In genomic region chr19:5053909-5054308, GRCm38 (mm10) we compare ENCODE assay signal across 8 mouse cellular contexts. TPM values are rescaled to one million over a fixed set of nuclear protein-coding genes. Genes with fewer than 3 reads are reported as not detected.
DNase-seq lines count a peak whose midpoint lies in the region; ATAC-seq lines count a peak whose summit lies in the region.

No protein-coding gene starts in this region.

- no peak for ATAC-seq in CD4-positive, CD25-positive, alpha-beta regulatory T cell, adult 4 months
- ATAC-seq in erythroid progenitor cell, adult 5-6 weeks (replicated peaks; ENCODE audit: low FRiP score, poor library complexity, severe bottlenecking): peak; percentile 60; the same call in 1 of the 2 replicates

- intact Hi-C loops in left cerebral cortex, postnatal 36 days (cut with DNase I): no loop called here

- peak; percentile 71 for DNase-seq in CD4-positive, CD25-positive, alpha-beta regulatory T cell, adult 2 months (ENCODE audit: low read depth, low spot score)
- DNase-seq in left cerebral cortex, postnatal 36 days (ENCODE audit: low spot score in 2 of 2): peak; percentile 48 to 61
- DNase-seq in left cerebral cortex, adult 9 months (ENCODE audit: low spot score in 2 of 2): no peak
- DNase-seq in adrenal gland, postnatal 25 days: peak; percentile 67
- peak; percentile 67 for DNase-seq in lung, postnatal 10 days
- DNase-seq in frontal cortex, postnatal 36 days (ENCODE audit: low spot score in 2 of 2): no peak

RNA-seq across cellular contexts. Expression of gene Rin1, which starts 3.6 kb away (rescaled TPM):
- polyA plus RNA-seq in CD4-positive, CD25-positive, alpha-beta regulatory T cell, adult 4 months (2017; shearing (Covaris generic)): under 1 TPM; 0.14 to 0.17 TPM
- total RNA-seq in left cerebral cortex, postnatal 36 days (2021): 10 to 100 TPM; 70.3 to 88.1 TPM
- total RNA-seq in adrenal gland, postnatal 25 days (2021): 5.9 and 6.0 TPM in 2 replicates
- total RNA-seq in erythroid progenitor cell, adult 5-6 weeks (2015; ENCODE audit: low replicate concordance): 0.42 TPM in 1 of 2 replicates, not detected in the other
- not detected in 2 replicates for total RNA-seq in erythroid progenitor cell, adult 5-6 weeks (2017; ENCODE audit: low replicate concordance)

RNA-seq across cellular contexts. Expression of gene Brms1, which starts 12.8 kb away (rescaled TPM):
- polyA plus RNA-seq in CD4-positive, CD25-positive, alpha-beta regulatory T cell, adult 4 months (2017; shearing (Covaris generic)): 100 to 1,000 TPM in 1 of 2 experiments, 10 to 100 TPM in 1; 85.7 to 136 TPM
- total RNA-seq in left cerebral cortex, postnatal 36 days (2021): 10 to 100 TPM; 22.7 to 25.6 TPM
- 21.6 and 32.0 TPM in 2 replicates for total RNA-seq in adrenal gland, postnatal 25 days (2021)
- 4.6 and 13.0 TPM in 2 replicates for total RNA-seq in erythroid progenitor cell, adult 5-6 weeks (2015; ENCODE audit: low replicate concordance)
- 4.5 and 10.9 TPM in 2 replicates for total RNA-seq in erythroid progenitor cell, adult 5-6 weeks (2017; ENCODE audit: low replicate concordance)

RNA-seq across cellular contexts. Expression of gene Cd248, which starts 14.0 kb away (rescaled TPM):
- polyA plus RNA-seq in CD4-positive, CD25-positive, alpha-beta regulatory T cell, adult 4 months (2017; shearing (Covaris generic)): not detected
- 1 to 10 TPM; 4.6 to 5.1 TPM for total RNA-seq in left cerebral cortex, postnatal 36 days (2021)
- 10.0 and 12.7 TPM in 2 replicates for total RNA-seq in adrenal gland, postnatal 25 days (2021)
- not detected in 2 replicates for total RNA-seq in erythroid progenitor cell, adult 5-6 weeks (2015; ENCODE audit: low replicate concordance)
- not detected in 2 replicates for total RNA-seq in erythroid progenitor cell, adult 5-6 weeks (2017; ENCODE audit: low replicate concordance)

RNA-seq across cellular contexts. Expression of gene AC124502.3, which starts 15.2 kb away (rescaled TPM):
- polyA plus RNA-seq in CD4-positive, CD25-positive, alpha-beta regulatory T cell, adult 4 months (2017; shearing (Covaris generic)): under 1 TPM; 0.35 to 0.80 TPM
- total RNA-seq in left cerebral cortex, postnatal 36 days (2021): 1 to 10 TPM; 4.6 to 6.1 TPM
- total RNA-seq in adrenal gland, postnatal 25 days (2021): 1.7 and 9.8 TPM in 2 replicates
- total RNA-seq in erythroid progenitor cell, adult 5-6 weeks (2015; ENCODE audit: low replicate concordance): 1.3 and 4.0 TPM in 2 replicates
- 2.1 TPM in 1 of 2 replicates, not detected in the other for total RNA-seq in erythroid progenitor cell, adult 5-6 weeks (2017; ENCODE audit: low replicate concordance)

RNA-seq across cellular contexts. Expression of gene B4gat1, which starts 15.3 kb away (rescaled TPM):
- 10 to 100 TPM; 11.9 to 20.5 TPM for polyA plus RNA-seq in CD4-positive, CD25-positive, alpha-beta regulatory T cell, adult 4 months (2017; shearing (Covaris generic))
- total RNA-seq in left cerebral cortex, postnatal 36 days (2021): 100 to 1,000 TPM; 118 to 135 TPM
- 16.3 and 41.8 TPM in 2 replicates for total RNA-seq in adrenal gland, postnatal 25 days (2021)
- total RNA-seq in erythroid progenitor cell, adult 5-6 weeks (2015; ENCODE audit: low replicate concordance): not detected in 2 replicates
- total RNA-seq in erythroid progenitor cell, adult 5-6 weeks (2017; ENCODE audit: low replicate concordance): 0.68 TPM in 1 of 2 replicates, not detected in the other

Comparison
In these comparisons a context has a peak if more than half of its experiments do, and no peak if none do; other contexts are left out.
1. DNase-seq: peak in CD4-positive, CD25-positive, alpha-beta regulatory T cell, adult 2 months (single experiment), left cerebral cortex, postnatal 36 days (2 of 2), adrenal gland, postnatal 25 days (single experiment) and lung, postnatal 10 days (single experiment); none in left cerebral cortex, adult 9 months (0 of 2) and frontal cortex, postnatal 36 days (0 of 2).
2. RNA of gene Rin1, which starts 3.6 kb away (total RNA-seq): 70.3 to 88.1 TPM in left cerebral cortex, postnatal 36 days; 5.9 to 6.0 TPM in adrenal gland, postnatal 25 days and 0.42 TPM in erythroid progenitor cell, adult 5-6 weeks; every median in the first group is over 10 times any median in the second.
3. RNA of gene Cd248, which starts 14.0 kb away (total RNA-seq): 10.0 to 12.7 TPM in adrenal gland, postnatal 25 days and 4.6 to 5.1 TPM in left cerebral cortex, postnatal 36 days; not detected in erythroid progenitor cell, adult 5-6 weeks; every median in the first group is over 4 times any median in the second.